Mouse (Mus musculus): ENCODE measurements around the gene Yeats4.

DNA sequence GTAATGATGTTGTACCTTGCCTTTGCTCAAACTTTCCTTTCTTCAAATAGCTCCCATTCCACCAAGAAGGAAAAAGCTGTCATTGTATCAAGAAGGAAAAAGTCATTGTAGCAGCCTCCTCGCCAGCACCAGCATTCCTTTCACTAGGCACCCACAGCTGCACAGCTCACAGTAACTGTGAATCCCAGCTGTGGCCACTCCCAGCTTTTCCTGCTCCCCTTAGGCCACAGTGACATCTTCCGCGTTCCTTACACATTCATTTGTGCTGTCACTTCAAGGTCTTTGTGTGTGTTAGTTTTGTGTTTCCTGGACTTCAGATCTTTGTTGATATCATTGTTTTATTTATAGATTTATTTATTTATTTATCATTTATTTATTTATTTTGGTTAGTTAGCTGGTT is 52.2 kb downstream of the Yeats4 start:
- TF ChIP-seq TCF12 (IDR thresholded peaks at IDR 0.05; ENCODE audit: insufficient read depth, poor library complexity, severe bottlenecking) (no peak), MAX (IDR thresholded peaks at IDR 0.05; ENCODE audit: low read depth) (no peak), POLR2A (IDR thresholded peaks at IDR 0.05; ENCODE audit: insufficient read length, low read depth) (no peak), SRF (IDR thresholded peaks at IDR 0.05; ENCODE audit: control insufficient read depth, insufficient read length, low read depth) (no peak), POLR2AphosphoS2 (IDR thresholded peaks at IDR 0.05; ENCODE audit: insufficient read length, low read depth) (no peak)

Measured in myocyte (in vitro differentiated cells).